Mouse (Mus musculus): ENCODE measurements at regions not wholly inside any gene's neighbourhood (a gene's known extent, or its start where the extent isn't known, plus 50 kb on each side); places are given as distances from the start of the nearest gene placed in this dataset.
"Not testable (repeated sequence)": the region's sequence is repeated elsewhere in the genome, so short reads cannot be mapped to it uniquely, and the experiment has no call there.

GRCm38 (mm10) chr15:87818566-87818965, 274.5 kb downstream of the Fam19a5 start:
- Histone ChIP-seq H3K36me3 (replicated peaks; ENCODE audit: low read length) (no peaks in the 10 kb centered on the region), H3K9me3 (peaks cover 52% of the 10 kb centered on the region), H3K4me3 (replicated peaks) (no peak overlapping the region), H3K27me3 (replicated peaks) (no peaks in the 10 kb centered on the region), H3K4me1 (no peaks in the 10 kb centered on the region)
- TF ChIP-seq GATA1 (IDR thresholded peaks at IDR 0.05; ENCODE audit: borderline replicate concordance, low read length) (no peak), FLI1 (IDR thresholded peaks at IDR 0.05; ENCODE audit: low read length) (no peak)

DNA sequence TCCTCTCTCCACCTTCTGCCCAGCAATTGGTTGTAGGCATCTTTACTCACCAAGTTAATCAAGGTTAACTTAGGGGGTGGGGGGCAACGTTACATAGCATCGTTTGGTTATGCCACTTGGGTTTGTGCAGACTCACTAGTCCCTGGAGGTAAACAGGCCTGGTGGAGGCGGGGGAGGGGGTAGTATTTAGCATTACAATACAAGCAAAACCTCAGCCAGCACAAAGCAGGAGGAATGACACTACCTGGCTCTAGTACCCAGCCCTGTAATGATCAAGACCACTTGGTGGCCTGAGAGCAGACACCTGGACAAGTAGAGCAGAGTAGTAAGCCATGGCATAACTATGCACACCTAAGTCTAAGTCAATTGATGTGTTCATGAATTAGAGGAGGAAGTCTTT, 298.0 kb downstream of the Fam19a5 start:
- no peaks in the 10 kb centered on the region for H3K36me3 ChIP-seq (replicated peaks; ENCODE audit: low read length)
- peaks cover 47% of the 10 kb centered on the region for H3K9me3 ChIP-seq

DNA sequence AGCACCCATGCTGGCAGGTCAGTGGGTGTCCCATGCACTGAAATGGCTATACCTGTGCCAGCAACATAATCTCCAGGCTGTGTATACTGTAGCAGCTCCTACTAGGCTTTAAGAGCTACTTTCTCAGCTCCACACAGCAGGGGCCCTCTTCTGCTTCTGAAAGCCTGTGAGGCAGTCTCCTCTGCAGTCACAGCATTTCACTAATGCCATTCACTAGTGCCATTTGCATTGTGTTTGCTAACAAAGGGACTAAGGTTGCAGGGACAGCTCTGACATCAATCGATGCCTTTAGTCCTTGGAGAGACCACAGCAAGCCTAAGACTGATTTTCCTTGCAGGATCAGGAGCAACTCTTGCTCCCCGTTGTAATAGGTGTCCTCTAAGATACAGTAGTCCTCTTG, 315.0 kb downstream of the Fam19a5 start:
- Histone ChIP-seq H3K4me1 (no peaks in the 10 kb centered on the region), H3K36me3 (replicated peaks; ENCODE audit: low read length) (no peaks in the 10 kb centered on the region), H3K4me3 (replicated peaks) (no peak overlapping the region), H3K27me3 (replicated peaks) (no peaks in the 10 kb centered on the region), H3K9me3 (peaks cover 76% of the 10 kb centered on the region)
- TF ChIP-seq FLI1 (IDR thresholded peaks at IDR 0.05; ENCODE audit: low read length) (no peak), GATA1 (IDR thresholded peaks at IDR 0.05; ENCODE audit: borderline replicate concordance, low read length) (no peak)

More for the DNA sequence above, 298.0 kb downstream of the Fam19a5 start:
- no peaks in the 10 kb centered on the region for H3K4me1 ChIP-seq
- H3K4me3 ChIP-seq (replicated peaks) = no peak overlapping the region
- H3K27me3 ChIP-seq (replicated peaks) = no peaks in the 10 kb centered on the region
- TF ChIP-seq GATA1 (IDR thresholded peaks at IDR 0.05; ENCODE audit: borderline replicate concordance, low read length) (no peak), FLI1 (IDR thresholded peaks at IDR 0.05; ENCODE audit: low read length) (no peak)

GRCm38 (mm10) chr15:87876286-87876899, 332.3 kb downstream of the Fam19a5 start:
- H3K4me1 ChIP-seq = no peaks in the 10 kb centered on the region
- TF ChIP-seq GATA1 (IDR thresholded peaks at IDR 0.05; ENCODE audit: borderline replicate concordance, low read length) (no peak), FLI1 (IDR thresholded peaks at IDR 0.05; ENCODE audit: low read length) (no peak)
- H3K4me3 ChIP-seq (replicated peaks) = no peak overlapping the region
- H3K9me3 ChIP-seq = peaks cover 85% of the 10 kb centered on the region
- H3K36me3 ChIP-seq (replicated peaks; ENCODE audit: low read length) = no peaks in the 10 kb centered on the region
- H3K27me3 ChIP-seq (replicated peaks) = no peaks in the 10 kb centered on the region

DNA sequence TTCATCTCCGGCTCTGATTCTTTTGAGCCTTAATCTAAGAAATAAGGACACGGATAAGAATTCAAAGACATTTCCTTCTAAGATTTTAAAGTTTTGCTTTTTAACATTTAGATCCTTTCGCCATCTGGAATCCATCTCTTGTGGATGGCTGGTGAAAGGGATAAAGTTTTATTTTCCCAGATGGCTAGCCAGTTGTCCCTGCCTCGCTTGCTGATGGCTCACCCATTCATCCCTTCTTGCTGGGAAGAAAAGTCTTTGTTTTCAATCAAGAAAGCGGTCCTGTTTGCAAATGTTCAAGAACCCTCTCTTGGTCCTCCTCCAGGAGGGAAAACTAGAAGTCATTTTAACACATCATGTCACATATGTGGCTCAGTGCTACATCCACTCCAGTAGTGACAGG, 346.8 kb downstream of the Fam19a5 start:
- H3K27me3 ChIP-seq (replicated peaks) = no peaks in the 10 kb centered on the region
- peaks cover 76% of the 10 kb centered on the region for H3K9me3 ChIP-seq
- H3K4me1 ChIP-seq = no peaks in the 10 kb centered on the region
- H3K4me3 ChIP-seq (replicated peaks) = no peak overlapping the region
- H3K36me3 ChIP-seq (replicated peaks; ENCODE audit: low read length) = no peaks in the 10 kb centered on the region
- no peak for TF ChIP-seq FLI1 (IDR thresholded peaks at IDR 0.05; ENCODE audit: low read length)
- TF ChIP-seq GATA1 (IDR thresholded peaks at IDR 0.05; ENCODE audit: borderline replicate concordance, low read length) = no peak

- H3K9me3 ChIP-seq = peaks cover 72% of the 10 kb centered on the region
- not testable (repeated sequence) for H3K4me3 ChIP-seq (replicated peaks)
Observed at GRCm38 (mm10) chr15:87894866-87895265, 350.8 kb downstream of the Fam19a5 start.

GRCm38 (mm10) chr15:87898655-87899054, 354.6 kb downstream of the Fam19a5 start:
- TF ChIP-seq FLI1 (IDR thresholded peaks at IDR 0.05; ENCODE audit: low read length) (no peak), GATA1 (IDR thresholded peaks at IDR 0.05; ENCODE audit: borderline replicate concordance, low read length) (no peak)
- Histone ChIP-seq H3K4me3 (replicated peaks) (no peak overlapping the region), H3K36me3 (replicated peaks; ENCODE audit: low read length) (no peaks in the 10 kb centered on the region), H3K9me3 (peaks cover 89% of the 10 kb centered on the region), H3K4me1 (no peaks in the 10 kb centered on the region), H3K27me3 (replicated peaks) (no peaks in the 10 kb centered on the region)

More at GRCm38 (mm10) chr15:87894866-87895265, 350.8 kb downstream of the Fam19a5 start:
- not testable (repeated sequence) for H3K36me3 ChIP-seq (replicated peaks; ENCODE audit: low read length); H3K27me3 ChIP-seq (replicated peaks); H3K4me1 ChIP-seq

GRCm38 (mm10) chr15:87904436-87904835, 360.3 kb downstream of the Fam19a5 start:
- Histone ChIP-seq H3K4me1 (no peaks in the 10 kb centered on the region), H3K27me3 (replicated peaks) (no peaks in the 10 kb centered on the region), H3K9me3 (peaks cover 91% of the 10 kb centered on the region), H3K4me3 (replicated peaks) (no peak overlapping the region), H3K36me3 (replicated peaks; ENCODE audit: low read length) (no peaks in the 10 kb centered on the region)
- TF ChIP-seq GATA1 (IDR thresholded peaks at IDR 0.05; ENCODE audit: borderline replicate concordance, low read length) (no peak), FLI1 (IDR thresholded peaks at IDR 0.05; ENCODE audit: low read length) (no peak)

GRCm38 (mm10) chr15:87906310-87906709, 362.2 kb downstream of the Fam19a5 start:
- Histone ChIP-seq H3K9me3 (peaks cover 88% of the 10 kb centered on the region), H3K4me1 (no peaks in the 10 kb centered on the region)

GRCm38 (mm10) chr15:87922091-87922490, 378.0 kb downstream of the Fam19a5 start:
- Histone ChIP-seq H3K4me1 (no peaks in the 10 kb centered on the region), H3K9me3 (peaks cover 55% of the 10 kb centered on the region), H3K27me3 (replicated peaks) (no peaks in the 10 kb centered on the region), H3K4me3 (replicated peaks) (no peak overlapping the region), H3K36me3 (replicated peaks; ENCODE audit: low read length) (no peaks in the 10 kb centered on the region)
- TF ChIP-seq GATA1 (IDR thresholded peaks at IDR 0.05; ENCODE audit: borderline replicate concordance, low read length) (no peak), FLI1 (IDR thresholded peaks at IDR 0.05; ENCODE audit: low read length) (no peak)

More at GRCm38 (mm10) chr15:87906310-87906709, 362.2 kb downstream of the Fam19a5 start:
- no peak overlapping the region for H3K4me3 ChIP-seq (replicated peaks)
- H3K27me3 ChIP-seq (replicated peaks) = no peaks in the 10 kb centered on the region
- no peaks in the 10 kb centered on the region for H3K36me3 ChIP-seq (replicated peaks; ENCODE audit: low read length)
- TF ChIP-seq FLI1 (IDR thresholded peaks at IDR 0.05; ENCODE audit: low read length) = no peak
- no peak for TF ChIP-seq GATA1 (IDR thresholded peaks at IDR 0.05; ENCODE audit: borderline replicate concordance, low read length)
